Comparison of ENCODE assay signal across 23 mouse cellular contexts in the genomic region with DNA sequence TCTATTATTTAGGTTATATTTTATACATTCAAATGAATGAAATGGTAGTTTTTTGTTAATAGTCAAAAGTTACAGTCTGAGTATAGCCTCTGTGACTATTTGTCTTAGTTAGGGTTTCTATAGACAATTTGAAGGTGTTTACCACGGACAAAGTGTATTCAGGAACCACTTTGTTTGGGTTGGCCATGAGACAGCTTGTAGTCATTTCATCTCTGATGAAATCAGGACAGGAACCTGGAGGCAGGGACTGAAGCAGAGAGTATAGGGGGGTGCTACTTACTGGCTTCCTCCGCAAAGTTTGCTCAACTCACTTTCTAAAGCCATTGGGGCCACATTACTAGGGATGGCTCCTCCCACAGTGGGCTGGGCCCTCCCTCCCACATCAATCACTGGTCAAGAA.
"Had no signal": no experiment of that assay in that cellular context is flagged by ENCODE, and none has a peak within 500 bp of the region (broad histone marks: within the 10 kb centered on the region; RNA-seq: fewer than 3 reads in every experiment).

No protein-coding gene starts in this region.

- H3K4me1 ChIP-seq: heart, embryonic 10.5 days; heart, embryonic 12.5 days; hindbrain, embryonic 10.5 days; hindbrain, embryonic 12.5 days; intestine, embryonic 15.5 days; limb, embryonic 13.5 days; limb, embryonic 15.5 days; liver, embryonic 13.5 days had no signal

- H3K36me3 ChIP-seq: hindbrain, embryonic 10.5 days; hindbrain, embryonic 12.5 days; intestine, embryonic 15.5 days had no signal

- H3K27me3 ChIP-seq: heart, embryonic 12.5 days; hindbrain, embryonic 12.5 days; intestine, embryonic 15.5 days; limb, embryonic 13.5 days; limb, embryonic 15.5 days; liver, embryonic 13.5 days; liver, embryonic 15.5 days had no signal

- H3K4me3 ChIP-seq: heart, embryonic 10.5 days; heart, embryonic 12.5 days; hindbrain, embryonic 10.5 days; hindbrain, embryonic 12.5 days; intestine, embryonic 15.5 days; layer of hippocampus, adult 2 months; limb, embryonic 13.5 days; limb, embryonic 15.5 days; liver, embryonic 13.5 days; liver, embryonic 15.5 days had no signal

- DNase-seq: gastrocnemius, postnatal 14 days; gastrocnemius, postnatal 36 days; heart, postnatal 10 days; heart, postnatal 4 days; kidney, adult 18-20 months; kidney, postnatal 10 days; kidney, postnatal 25 days; kidney, postnatal 4 days; left cerebral cortex, postnatal 4 days; liver, embryonic 13.5 days had no signal

- H3K9ac ChIP-seq: heart, embryonic 12.5 days; hindbrain, embryonic 12.5 days; hindbrain, embryonic 14.5 days; intestine, embryonic 15.5 days; limb, embryonic 13.5 days; limb, embryonic 15.5 days; liver, embryonic 13.5 days; liver, embryonic 15.5 days had no signal

- ATAC-seq: hindbrain, embryonic 16.5 days; inflammation-experienced regulatory T-cells, adult 6 months; intestine, embryonic 15.5 days; intestine, postnatal 0 days had no signal

- H3K4me2 ChIP-seq: heart, embryonic 12.5 days; hindbrain, embryonic 12.5 days; hindbrain, embryonic 14.5 days; intestine, embryonic 15.5 days; limb, embryonic 13.5 days; limb, embryonic 15.5 days; liver, embryonic 13.5 days; liver, embryonic 15.5 days had no signal

- H3K27ac ChIP-seq: heart, embryonic 10.5 days; hindbrain, embryonic 10.5 days; hindbrain, embryonic 12.5 days; hindbrain, embryonic 14.5 days; intestine, embryonic 15.5 days; layer of hippocampus, adult 2 months; limb, embryonic 13.5 days; limb, embryonic 15.5 days; liver, embryonic 13.5 days; liver, embryonic 15.5 days had no signal

- H3K9me3 ChIP-seq: heart, embryonic 10.5 days; heart, embryonic 12.5 days; hindbrain, embryonic 10.5 days; hindbrain, embryonic 12.5 days; intestine, embryonic 15.5 days; limb, embryonic 13.5 days; limb, embryonic 15.5 days; liver, embryonic 13.5 days; liver, embryonic 15.5 days had no signal
